Mouse (Mus musculus) spleen, postnatal 10 days (tissue): ENCODE data around the gene Tnpo3.
A peak's percentile ranks its signal among the peaks of the same experiment; 100 is the strongest.

Source experiments
- DNase-seq, 2 experiments: peaks; one replicate each; pipeline ENCODE4 v3.0.0; 2021 to 2022; ENCODE audit warnings: low spot score in 2 of 2

Gene Tnpo3

GRCm38 (mm10) chr6:29609111-29610019, at the start of gene Tnpo3:
Gene Tnpo3, minus strand, starts transcription at chr6:29609887.
- DNase-seq, result peak; percentile 86 to 94

GRCm38 (mm10) chr6:29658626-29659475, 49.2 kb upstream of the Tnpo3 start:
- no peak for DNase-seq

- no peak for DNase-seq
Observed at GRCm38 (mm10) chr6:29653271-29653670, 43.6 kb upstream of the Tnpo3 start.

- no peak for DNase-seq
Observed at GRCm38 (mm10) chr6:29650170-29650549, 40.5 kb upstream of the Tnpo3 start.

- DNase-seq, result peak; percentile 88 to 91
Observed at GRCm38 (mm10) chr6:29649494-29650169, 39.9 kb upstream of the Tnpo3 start.

- DNase-seq, result no peak
Observed at GRCm38 (mm10) chr6:29641816-29642215, 32.1 kb upstream of the Tnpo3 start.

- no peak for DNase-seq
Observed at GRCm38 (mm10) chr6:29639580-29640419, 30.1 kb upstream of the Tnpo3 start.

GRCm38 (mm10) chr6:29638844-29639460, 29.3 kb upstream of the Tnpo3 start:
- no peak for DNase-seq

- no peak for DNase-seq
Observed at GRCm38 (mm10) chr6:29637397-29638373, 28.0 kb upstream of the Tnpo3 start.

GRCm38 (mm10) chr6:29636322-29637092, 26.8 kb upstream of the Tnpo3 start:
- DNase-seq, result no peak

GRCm38 (mm10) chr6:29634537-29634936, 24.9 kb upstream of the Tnpo3 start:
- DNase-seq, result no peak

GRCm38 (mm10) chr6:29632552-29633292, 23.0 kb upstream of the Tnpo3 start:
- no peak for DNase-seq

GRCm38 (mm10) chr6:29631751-29632551, 22.3 kb upstream of the Tnpo3 start:
- DNase-seq, result no peak

GRCm38 (mm10) chr6:29630216-29630615, 20.5 kb upstream of the Tnpo3 start:
- DNase-seq, result no peak

- no peak for DNase-seq
Observed at GRCm38 (mm10) chr6:29627756-29628155, 18.1 kb upstream of the Tnpo3 start.

GRCm38 (mm10) chr6:29623857-29624256, 14.2 kb upstream of the Tnpo3 start:
- DNase-seq, result no peak

- no peak for DNase-seq
Observed at GRCm38 (mm10) chr6:29622273-29622672, 12.6 kb upstream of the Tnpo3 start.
